Mouse (Mus musculus): ENCODE measurements around the gene Cdon. TPM values are rescaled to one million over a fixed set of nuclear protein-coding genes. Genes with fewer than 3 reads are reported as not detected.

The Cdon gene
- total and polyA plus RNA-seq, 3 experiments: 0.01 to 0.93 TPM; not detected in 1

DNA sequence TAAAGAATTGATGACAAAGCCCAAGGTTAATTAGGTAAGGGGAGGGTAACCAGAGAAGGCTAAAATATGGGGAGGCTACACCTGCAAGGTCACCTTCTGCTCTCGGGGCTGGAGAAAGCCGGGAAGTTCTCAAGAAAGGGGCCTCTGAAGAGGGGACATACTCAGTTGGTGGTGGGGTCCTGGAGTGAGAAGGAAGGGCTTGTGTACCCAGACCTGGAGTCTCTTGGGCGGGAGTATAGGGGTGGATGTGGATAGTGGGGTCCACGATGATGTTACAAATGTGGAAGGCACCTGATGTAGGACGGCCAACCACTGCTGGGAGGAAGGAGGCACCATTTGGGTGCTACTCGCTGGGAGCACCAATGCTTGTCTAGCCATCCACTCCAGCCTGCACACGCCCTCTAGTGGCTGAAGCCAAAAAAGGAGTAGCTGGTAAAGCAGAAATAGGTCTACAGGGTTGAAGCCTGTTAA lies 103.0 kb downstream of the Cdon start:
- no peak for ATAC-seq (ENCODE audit: extremely low read depth, insufficient number of reproducible peaks, low FRiP score, poor library complexity, severe bottlenecking)
- Histone ChIP-seq H3K36me3 (replicated peaks) (no peaks in the 10 kb centered on the region), H3K27me3 (ENCODE audit: insufficient read depth, low read length) (0 out of 2 replicates have a peak, but pooled peaks cover 6% of the 10 kb centered on the region), H3K4me1 (ENCODE audit: insufficient read depth, low read depth, low read length) (no peaks in the 10 kb centered on the region), H3K9me3 (replicated peaks) (no peaks in the 10 kb centered on the region), H3K4me3 (ENCODE audit: low read depth, low read length) (no peak overlapping the region)
- DNase-seq (ENCODE audit: low spot score): no peak
- no peak for TF ChIP-seq GATA1 (IDR thresholded peaks at IDR 0.05; ENCODE audit: borderline replicate concordance, low read length)
- TF ChIP-seq TAL1 (conservative IDR thresholded peaks at IDR 0.05; ENCODE audit: low read depth, low read length): no peak
- TF ChIP-seq POLR2AphosphoS5 (IDR thresholded peaks at IDR 0.05; ENCODE audit: insufficient replicate concordance, low read depth, low read length): no peak
- no peak for TF ChIP-seq GATA2 (IDR thresholded peaks at IDR 0.05; ENCODE audit: borderline replicate concordance, low read depth, low read length)
- no peak for TF ChIP-seq CTCF (IDR thresholded peaks at IDR 0.05; ENCODE audit: low read depth, low read length)

DNA sequence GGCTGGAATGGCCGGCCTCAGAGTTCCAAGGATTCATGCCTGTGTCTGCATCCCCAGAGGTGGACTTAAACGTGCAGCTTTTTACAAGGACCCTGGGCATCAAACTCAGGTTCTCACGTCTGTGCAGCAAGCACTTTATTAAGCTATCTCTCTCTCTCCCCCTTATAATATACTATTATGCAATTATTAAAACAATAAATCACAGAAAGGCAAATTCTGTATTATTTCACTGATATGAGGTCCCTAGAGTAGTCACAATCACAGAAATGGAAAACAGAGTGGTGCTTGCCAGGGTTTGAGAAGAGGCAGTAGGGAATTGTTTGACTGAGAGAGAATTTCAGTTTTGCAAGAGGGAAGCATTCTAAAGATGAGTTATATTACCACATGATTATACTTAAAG lies 108.2 kb downstream of the Cdon start:
- no peaks in the 10 kb centered on the region for H3K36me3 ChIP-seq (replicated peaks)
- DNase-seq (ENCODE audit: low spot score): no peak
- ATAC-seq (ENCODE audit: extremely low read depth, insufficient number of reproducible peaks, low FRiP score, poor library complexity, severe bottlenecking): no peak

DNA sequence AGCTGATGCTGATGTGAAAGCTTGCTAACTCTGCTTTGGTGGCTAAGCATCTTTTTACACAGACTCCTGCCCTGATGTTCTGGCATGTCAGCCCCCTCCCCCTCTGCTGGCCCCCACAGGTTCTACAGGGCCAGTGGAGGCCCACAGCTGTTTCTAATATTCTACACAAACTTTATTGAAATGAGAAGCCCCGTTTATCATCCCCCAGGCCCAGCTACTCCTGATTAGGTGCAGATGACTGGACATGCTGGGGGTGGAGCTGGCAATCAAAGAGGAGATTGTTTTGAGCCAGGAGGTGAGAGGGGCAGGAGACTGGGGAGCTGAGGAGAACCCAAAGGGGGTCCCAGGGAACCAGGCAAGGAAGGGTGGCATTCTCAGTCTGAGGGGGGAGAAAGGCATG lies 108.9 kb downstream of the Cdon start:
- no peaks in the 10 kb centered on the region for H3K9me3 ChIP-seq (replicated peaks)
- no peak for ATAC-seq (ENCODE audit: extremely low read depth, insufficient number of reproducible peaks, low FRiP score, poor library complexity, severe bottlenecking)
- H3K4me3 ChIP-seq (ENCODE audit: low read depth, low read length): no peak overlapping the region
- DNase-seq (ENCODE audit: low spot score): no peak
- H3K36me3 ChIP-seq (replicated peaks): no peaks in the 10 kb centered on the region
- TF ChIP-seq CTCF (IDR thresholded peaks at IDR 0.05; ENCODE audit: low read depth, low read length) (no peak), GATA1 (IDR thresholded peaks at IDR 0.05; ENCODE audit: borderline replicate concordance, low read length) (no peak), TAL1 (conservative IDR thresholded peaks at IDR 0.05; ENCODE audit: low read depth, low read length) (no peak), POLR2AphosphoS5 (IDR thresholded peaks at IDR 0.05; ENCODE audit: insufficient replicate concordance, low read depth, low read length) (no peak), GATA2 (IDR thresholded peaks at IDR 0.05; ENCODE audit: borderline replicate concordance, low read depth, low read length) (no peak)
- peaks cover 2% of the 10 kb centered on the region; the same call in 1 of the 2 replicates for H3K27me3 ChIP-seq (ENCODE audit: insufficient read depth, low read length)
- no peaks in the 10 kb centered on the region for H3K4me1 ChIP-seq (ENCODE audit: insufficient read depth, low read depth, low read length)

More for the DNA sequence above, 108.2 kb downstream of the Cdon start:
- H3K4me1 ChIP-seq (ENCODE audit: insufficient read depth, low read depth, low read length): no peaks in the 10 kb centered on the region
- no peak overlapping the region for H3K4me3 ChIP-seq (ENCODE audit: low read depth, low read length)
- TF ChIP-seq GATA1 (IDR thresholded peaks at IDR 0.05; ENCODE audit: borderline replicate concordance, low read length) (no peak), POLR2AphosphoS5 (IDR thresholded peaks at IDR 0.05; ENCODE audit: insufficient replicate concordance, low read depth, low read length) (no peak), TAL1 (conservative IDR thresholded peaks at IDR 0.05; ENCODE audit: low read depth, low read length) (no peak), GATA2 (IDR thresholded peaks at IDR 0.05; ENCODE audit: borderline replicate concordance, low read depth, low read length) (no peak), CTCF (IDR thresholded peaks at IDR 0.05; ENCODE audit: low read depth, low read length) (no peak)
- H3K27me3 ChIP-seq (ENCODE audit: insufficient read depth, low read length): peaks cover under 1% of the 10 kb centered on the region; the same call in 1 of the 2 replicates
- no peaks in the 10 kb centered on the region for H3K9me3 ChIP-seq (replicated peaks)

DNA sequence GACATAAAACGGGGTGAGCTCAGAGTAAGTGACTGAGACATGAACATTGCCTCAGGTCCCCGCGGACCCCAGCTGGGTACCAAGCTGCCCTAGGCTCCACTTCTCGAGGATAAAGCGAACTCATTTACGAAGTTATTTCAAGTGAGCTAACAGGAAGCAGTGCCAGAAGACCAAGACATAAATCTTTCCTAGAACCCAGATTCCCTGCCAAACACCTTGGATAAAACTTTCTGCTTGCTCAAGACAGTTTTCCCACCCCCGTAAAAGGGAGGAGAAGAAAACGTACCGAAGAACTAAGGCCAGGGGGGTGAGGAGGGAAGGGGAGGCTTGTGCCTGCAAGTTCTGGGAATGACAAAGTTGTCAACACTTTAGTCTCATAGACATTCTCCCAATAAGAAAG lies 112.3 kb downstream of the Cdon start:
- no peaks in the 10 kb centered on the region for H3K9me3 ChIP-seq (replicated peaks)
- H3K4me3 ChIP-seq (ENCODE audit: low read depth, low read length): no peak overlapping the region
- no peaks in the 10 kb centered on the region for H3K36me3 ChIP-seq (replicated peaks)
- peaks cover 3% of the 10 kb centered on the region; the same call in 1 of the 2 replicates for H3K4me1 ChIP-seq (ENCODE audit: insufficient read depth, low read depth, low read length)
- H3K27me3 ChIP-seq (ENCODE audit: insufficient read depth, low read length): peaks cover 2% of the 10 kb centered on the region; the same call in 1 of the 2 replicates
- ATAC-seq (ENCODE audit: extremely low read depth, insufficient number of reproducible peaks, low FRiP score, poor library complexity, severe bottlenecking) (no peak), DNase-seq (ENCODE audit: low spot score) (no peak)
- TF ChIP-seq CTCF (IDR thresholded peaks at IDR 0.05; ENCODE audit: low read depth, low read length): no peak
- no peak for TF ChIP-seq TAL1 (conservative IDR thresholded peaks at IDR 0.05; ENCODE audit: low read depth, low read length)
- no peak for TF ChIP-seq GATA1 (IDR thresholded peaks at IDR 0.05; ENCODE audit: borderline replicate concordance, low read length)
- TF ChIP-seq POLR2AphosphoS5 (IDR thresholded peaks at IDR 0.05; ENCODE audit: insufficient replicate concordance, low read depth, low read length): no peak
- TF ChIP-seq GATA2 (IDR thresholded peaks at IDR 0.05; ENCODE audit: borderline replicate concordance, low read depth, low read length): no peak

DNA sequence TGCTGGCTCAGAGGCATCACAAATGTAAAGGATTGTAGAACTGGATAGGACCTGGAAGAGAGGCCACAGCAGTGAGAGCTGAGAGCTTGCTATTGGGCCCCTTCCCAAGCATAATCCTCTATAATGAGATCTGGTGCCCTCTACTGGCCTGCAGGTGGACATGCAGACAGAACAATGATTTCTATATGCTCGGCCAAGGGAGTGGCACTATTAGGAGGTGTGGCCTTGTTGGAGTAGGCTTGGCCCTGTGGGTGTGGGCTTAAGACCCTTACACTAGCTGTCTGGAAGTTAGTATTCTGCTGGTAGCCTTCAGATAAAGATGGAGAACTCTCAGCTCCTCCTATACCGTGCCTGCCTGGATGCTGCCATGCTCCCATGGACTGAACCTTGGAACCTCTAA lies 114.2 kb downstream of the Cdon start:
- peaks cover 3% of the 10 kb centered on the region; the same call in 1 of the 2 replicates for H3K4me1 ChIP-seq (ENCODE audit: insufficient read depth, low read depth, low read length)
- ATAC-seq (ENCODE audit: extremely low read depth, insufficient number of reproducible peaks, low FRiP score, poor library complexity, severe bottlenecking) (peak; percentile 63), DNase-seq (ENCODE audit: low spot score) (peak; percentile 4)
- no peaks in the 10 kb centered on the region for H3K9me3 ChIP-seq (replicated peaks)
- peaks cover 6% of the 10 kb centered on the region; the same call in 1 of the 2 replicates for H3K27me3 ChIP-seq (ENCODE audit: insufficient read depth, low read length)
- no peak for TF ChIP-seq TAL1 (conservative IDR thresholded peaks at IDR 0.05; ENCODE audit: low read depth, low read length)
- TF ChIP-seq GATA1 (IDR thresholded peaks at IDR 0.05; ENCODE audit: borderline replicate concordance, low read length): no peak
- TF ChIP-seq CTCF (IDR thresholded peaks at IDR 0.05; ENCODE audit: low read depth, low read length): peak; percentile 62
- no peak for TF ChIP-seq GATA2 (IDR thresholded peaks at IDR 0.05; ENCODE audit: borderline replicate concordance, low read depth, low read length)
- TF ChIP-seq POLR2AphosphoS5 (IDR thresholded peaks at IDR 0.05; ENCODE audit: insufficient replicate concordance, low read depth, low read length): no peak
- no peak overlapping the region for H3K4me3 ChIP-seq (ENCODE audit: low read depth, low read length)
- H3K36me3 ChIP-seq (replicated peaks): no peaks in the 10 kb centered on the region

DNA sequence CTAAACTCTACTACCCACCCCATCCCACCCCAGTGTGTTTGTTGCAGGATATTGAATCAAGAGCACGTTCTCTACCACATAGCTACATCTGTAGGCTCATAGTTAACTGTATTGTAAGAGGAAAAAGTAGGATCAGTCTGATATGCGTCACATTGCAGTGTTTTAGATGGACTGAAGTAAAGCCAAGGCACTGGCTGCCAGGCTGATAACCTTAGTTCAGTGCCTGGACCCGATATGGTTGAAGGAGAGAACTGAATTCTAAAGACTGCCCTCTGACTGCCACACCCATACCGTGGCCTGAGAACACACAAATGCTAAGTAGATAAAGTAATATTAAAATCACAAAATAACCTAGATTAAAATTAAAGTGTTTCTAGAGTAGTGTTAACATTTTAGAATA lies 114.9 kb downstream of the Cdon start:
- Histone ChIP-seq H3K9me3 (replicated peaks) (no peaks in the 10 kb centered on the region), H3K4me1 (ENCODE audit: insufficient read depth, low read depth, low read length) (peaks cover 3% of the 10 kb centered on the region; the same call in 1 of the 2 replicates), H3K4me3 (ENCODE audit: low read depth, low read length) (no peak overlapping the region), H3K36me3 (replicated peaks) (no peaks in the 10 kb centered on the region), H3K27me3 (ENCODE audit: insufficient read depth, low read length) (peaks cover 10% of the 10 kb centered on the region; the same call in 1 of the 2 replicates)
- TF ChIP-seq TAL1 (conservative IDR thresholded peaks at IDR 0.05; ENCODE audit: low read depth, low read length) (no peak), GATA2 (IDR thresholded peaks at IDR 0.05; ENCODE audit: borderline replicate concordance, low read depth, low read length) (no peak), GATA1 (IDR thresholded peaks at IDR 0.05; ENCODE audit: borderline replicate concordance, low read length) (no peak), POLR2AphosphoS5 (IDR thresholded peaks at IDR 0.05; ENCODE audit: insufficient replicate concordance, low read depth, low read length) (no peak), CTCF (IDR thresholded peaks at IDR 0.05; ENCODE audit: low read depth, low read length) (no peak)
- ATAC-seq (ENCODE audit: extremely low read depth, insufficient number of reproducible peaks, low FRiP score, poor library complexity, severe bottlenecking) (no peak), DNase-seq (ENCODE audit: low spot score) (no peak)

All from G1E (cell line).